Mouse (Mus musculus) embryonic facial prominence, embryonic 11.5 days (tissue): ENCODE measurements around the gene Itgae. TPM values are rescaled to one million over a fixed set of nuclear protein-coding genes. Genes with fewer than 3 reads are reported as not detected.

Source experiments
- ATAC-seq: fragments of 200-750 bp; cut with Nextera tagmentation; replicated peaks from 2 replicates; pipeline ENCODE4 v1.8.0; 2017; ENCODE audit warnings: low read depth; ENCODE audit not compliant: insufficient number of reproducible peaks, low FRiP score, low TSS enrichment
- DNase-seq: peaks from one replicate; pipeline ENCODE4 v3.0.0-alpha.2; 2015; ENCODE audit warnings: low spot score
- H3K27ac ChIP-seq: fragments of 300-500 bp; sonication (generic); replicated peaks from 2 replicates; pipeline ENCODE4 v1.5.1; 2014; ENCODE audit warnings: mild to moderate bottlenecking, low read depth, low read length, control low read depth
- H3K27me3 ChIP-seq: fragments of 300-500 bp; sonication (generic); 2 replicates; pipeline ENCODE4 v1.6.1; 2014; ENCODE audit warnings: mild to moderate bottlenecking, low read length, moderate library complexity, mixed read lengths; ENCODE audit not compliant: control insufficient read depth, insufficient read depth
- H3K36me3 ChIP-seq: fragments of 300-500 bp; sonication (generic); replicated peaks from 2 replicates; pipeline ENCODE4 v1.6.1; 2014; ENCODE audit warnings: low read depth, mild to moderate bottlenecking, low read length, moderate library complexity, mixed read lengths; ENCODE audit not compliant: control insufficient read depth, insufficient read depth
- H3K4me1 ChIP-seq: fragments of 300-500 bp; sonication (generic); 2 replicates; pipeline ENCODE4 v1.6.1; 2014; ENCODE audit warnings: low read length, mixed read lengths; ENCODE audit not compliant: control insufficient read depth, insufficient read depth
- H3K4me2 ChIP-seq: fragments of 300-500 bp; sonication (generic); 2 replicates; pipeline ENCODE4 v1.6.1; 2014; ENCODE audit warnings: low read depth, mild to moderate bottlenecking, control low read depth, low read length, moderate library complexity
- H3K4me3 ChIP-seq: fragments of 300-500 bp; sonication (generic); 2 replicates; pipeline ENCODE4 v1.5.1; 2014; ENCODE audit warnings: low read depth, low read length, control low read depth
- H3K9ac ChIP-seq: fragments of 300-500 bp; sonication (generic); replicated peaks from 2 replicates; pipeline ENCODE4 v1.6.1; 2014; ENCODE audit warnings: mild to moderate bottlenecking, control low read depth, low read length
- H3K9me3 ChIP-seq: fragments of 300-500 bp; sonication (generic); replicated peaks from 2 replicates; pipeline ENCODE4 v1.6.1; 2016; ENCODE audit warnings: mild to moderate bottlenecking, low read length, inconsistent platforms, mixed read lengths; ENCODE audit not compliant: control insufficient read depth
- WGBS: fragments of 180-500 bp; shearing (Covaris S2); extraction: QIAGEN DNeasy Blood & Tissue Kit; methylation state at CpG from one replicate; pipeline ENCODE4 v1.1.7; 2014; 5-methylcytosine and 5-hydroxymethylcytosine counted together
- polyA plus RNA-seq: library from polyadenylated mRNA; unstranded; fragments of >200 nt; fragmentation: Nextera tagmentation; extraction: Ambion mirVana; gene quantifications from 2 replicates; pipeline ENCODE4 v1.2.1, GENCODE M21; 2014

Itgae gene
- polyA plus RNA-seq, 1 experiment from 2014 or later = 0.17 TPM

DNA sequence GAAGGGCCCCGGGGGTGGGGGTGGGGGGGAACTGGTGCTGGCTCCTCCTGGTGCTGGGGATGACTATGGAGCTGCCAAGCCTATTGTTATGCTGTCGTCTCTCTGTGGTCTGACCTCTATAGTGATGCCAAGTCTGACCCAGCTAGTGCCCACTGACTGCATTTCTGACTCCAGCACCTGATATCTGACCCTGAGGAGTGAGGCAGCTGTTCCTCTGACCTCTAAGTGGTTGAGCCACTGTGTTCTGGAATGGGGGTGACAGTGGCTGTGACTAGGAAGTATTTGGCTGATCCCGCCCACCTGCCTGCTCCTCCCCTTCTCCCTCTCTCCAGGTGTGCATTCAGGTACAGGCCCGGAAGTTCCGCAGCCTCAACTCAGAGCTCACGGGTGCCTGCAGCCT, 21.0 kb downstream of the Itgae start:
- H3K27ac ChIP-seq = no peak overlapping the region
- no peak overlapping the region for H3K4me3 ChIP-seq
- H3K27me3 ChIP-seq = no peaks in the 10 kb centered on the region
- no peaks in the 10 kb centered on the region for H3K9me3 ChIP-seq
- H3K4me1 ChIP-seq = no peaks in the 10 kb centered on the region
- H3K36me3 ChIP-seq = no peaks in the 10 kb centered on the region
- no peak overlapping the region for H3K9ac ChIP-seq
- WGBS = 65% methylated on average over 6 of the region's 6 CpGs
- no peak for ATAC-seq
- H3K4me2 ChIP-seq = no peak overlapping the region
- DNase-seq = no peak

GRCm38 (mm10) chr11:73126495-73126894, 36.1 kb downstream of the Itgae start:
- no peaks in the 10 kb centered on the region; the same call in 1 of the 2 replicates for H3K36me3 ChIP-seq
- 96% methylated on average over 6 of the region's 6 CpGs for WGBS

GRCm38 (mm10) chr11:73131020-73131419, 40.6 kb downstream of the Itgae start:
- Histone ChIP-seq H3K4me2 (no peak overlapping the region), H3K4me3 (no peak overlapping the region), H3K9me3 (no peaks in the 10 kb centered on the region), H3K9ac (no peak overlapping the region), H3K36me3 (no peaks in the 10 kb centered on the region; the same call in none of the 2 replicates), H3K4me1 (no peaks in the 10 kb centered on the region; the same call in 1 of the 2 replicates), H3K27me3 (no peaks in the 10 kb centered on the region), H3K27ac (no peak overlapping the region)
- DNase-seq = no peak
- 82% methylated on average over 7 of the region's 7 CpGs for WGBS
- no peak for ATAC-seq

More at GRCm38 (mm10) chr11:73126495-73126894, 36.1 kb downstream of the Itgae start:
- ATAC-seq (no peak), DNase-seq (no peak)
- Histone ChIP-seq H3K27ac (no peak overlapping the region), H3K4me3 (no peak overlapping the region), H3K4me1 (no peaks in the 10 kb centered on the region), H3K4me2 (no peak overlapping the region), H3K9ac (no peak overlapping the region), H3K9me3 (no peaks in the 10 kb centered on the region), H3K27me3 (no peaks in the 10 kb centered on the region)

- no peak overlapping the region for H3K9ac ChIP-seq
- ATAC-seq = no peak
- H3K4me1 ChIP-seq = no peaks in the 10 kb centered on the region; the same call in 1 of the 2 replicates
- no peaks in the 10 kb centered on the region for H3K27me3 ChIP-seq
- H3K4me3 ChIP-seq = no peak overlapping the region
- no peak for DNase-seq
- no peak overlapping the region for H3K4me2 ChIP-seq
- WGBS = 95% methylated on average over 6 of the region's 6 CpGs
- H3K36me3 ChIP-seq = no peaks in the 10 kb centered on the region; the same call in none of the 2 replicates
- no peak overlapping the region for H3K27ac ChIP-seq
- no peaks in the 10 kb centered on the region for H3K9me3 ChIP-seq
Observed at GRCm38 (mm10) chr11:73132999-73133398, 42.6 kb downstream of the Itgae start.

GRCm38 (mm10) chr11:73134222-73134621, 43.8 kb downstream of the Itgae start:
- Histone ChIP-seq H3K4me2 (no peak overlapping the region), H3K9ac (no peak overlapping the region), H3K4me3 (no peak overlapping the region), H3K4me1 (no peaks in the 10 kb centered on the region; the same call in 1 of the 2 replicates), H3K36me3 (no peaks in the 10 kb centered on the region; the same call in none of the 2 replicates), H3K9me3 (no peaks in the 10 kb centered on the region), H3K27me3 (no peaks in the 10 kb centered on the region), H3K27ac (no peak overlapping the region)
- 91% methylated on average over 5 of the region's 5 CpGs for WGBS
- no peak for ATAC-seq
- no peak for DNase-seq

GRCm38 (mm10) chr11:73136587-73136986, 46.2 kb downstream of the Itgae start:
- 92% methylated on average over 6 of the region's 6 CpGs for WGBS
- no peaks in the 10 kb centered on the region; the same call in none of the 2 replicates for H3K36me3 ChIP-seq
- no peaks in the 10 kb centered on the region for H3K27me3 ChIP-seq
- H3K27ac ChIP-seq = no peak overlapping the region
- no peak for DNase-seq
- H3K9ac ChIP-seq = no peak overlapping the region; the same call in none of the 2 replicates
- peak overlapping the region; percentile 90 for H3K4me3 ChIP-seq
- no peaks in the 10 kb centered on the region; the same call in 1 of the 2 replicates for H3K4me1 ChIP-seq
- no peaks in the 10 kb centered on the region for H3K9me3 ChIP-seq
- no peak for ATAC-seq
- peak overlapping the region; percentile 76 for H3K4me2 ChIP-seq

DNA sequence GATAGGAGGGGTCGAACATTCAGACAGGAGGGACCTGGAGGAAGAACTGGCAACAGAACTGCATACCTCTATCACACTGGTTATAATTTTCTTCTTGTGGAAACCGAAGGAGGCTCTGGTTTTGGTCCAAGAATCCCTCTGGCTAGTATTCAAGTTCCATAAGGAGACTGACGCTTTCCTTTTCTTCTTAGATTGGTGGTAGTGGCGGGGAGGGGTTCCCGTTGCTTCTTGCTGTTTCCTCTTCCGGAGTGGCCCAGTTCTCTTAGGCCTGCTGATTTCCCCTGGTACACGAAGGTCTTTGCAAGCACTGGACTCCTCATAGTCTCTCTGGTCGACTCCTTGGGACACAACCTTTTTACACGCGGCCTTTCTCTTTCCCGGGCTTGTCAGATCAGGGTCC, 46.7 kb downstream of the Itgae start:
- H3K4me1 ChIP-seq = no peaks in the 10 kb centered on the region; the same call in 1 of the 2 replicates
- no peaks in the 10 kb centered on the region for H3K9me3 ChIP-seq
- no peaks in the 10 kb centered on the region; the same call in none of the 2 replicates for H3K36me3 ChIP-seq
- no peak overlapping the region for H3K27ac ChIP-seq
- peak overlapping the region; percentile 76 for H3K4me2 ChIP-seq
- 51% methylated on average over 11 of the region's 11 CpGs for WGBS
- H3K9ac ChIP-seq = peak overlapping the region; percentile 81
- peak overlapping the region; percentile 90 for H3K4me3 ChIP-seq
- no peaks in the 10 kb centered on the region for H3K27me3 ChIP-seq
- ATAC-seq = no peak
- peak; percentile 4 for DNase-seq

GRCm38 (mm10) chr11:73137591-73138501, 47.5 kb downstream of the Itgae start, which contains the start of gene Haspin:
Haspin (minus strand) TSS chr11:73138294.
- Histone ChIP-seq H3K4me3 (peak within 1 kb of the TSS; percentile 90), H3K27ac (no peak within 1 kb of the TSS), H3K9ac (peak within 1 kb of the TSS; percentile 81), H3K27me3 (no peaks in the 10 kb centered on the region), H3K9me3 (no peaks in the 10 kb centered on the region), H3K36me3 (no peaks in the 10 kb centered on the region; the same call in none of the 2 replicates), H3K4me2 (peak within 1 kb of the TSS; percentile 76), H3K4me1 (no peaks in the 10 kb centered on the region; the same call in 1 of the 2 replicates)
- DNase-seq (peak; percentile 95), ATAC-seq (peak; percentile 93)
- WGBS = under 1% methylated on average over 83 of the region's 84 CpGs
